Comparison of ENCODE assay signal across 8 mouse cellular contexts in the genomic region with DNA sequence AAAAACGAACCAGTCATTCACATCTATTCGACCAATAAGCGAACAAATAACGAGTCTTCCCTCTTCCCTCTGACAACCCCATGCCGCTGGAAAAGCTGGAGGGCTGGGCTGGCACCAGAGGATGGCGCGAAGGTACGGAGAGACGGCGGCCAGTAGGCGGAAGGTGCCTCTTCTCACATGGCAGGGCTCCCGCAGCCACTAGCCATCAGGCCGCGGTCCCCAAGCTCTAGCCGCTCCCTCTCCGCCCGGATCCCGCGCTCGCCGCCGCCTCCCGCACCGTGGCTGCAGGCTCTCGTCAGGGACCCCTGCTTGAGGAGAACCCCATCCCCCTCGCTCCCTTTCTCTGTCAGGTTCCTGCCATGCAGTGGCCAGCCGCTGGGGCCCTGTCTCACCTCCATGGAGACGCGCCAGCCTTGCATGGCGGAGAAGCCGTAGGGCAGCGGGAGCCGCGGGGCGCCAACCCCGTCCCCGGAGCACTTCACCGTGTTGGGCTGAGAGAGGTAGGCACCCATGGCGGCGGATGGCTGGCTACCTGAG. TPM values are rescaled to one million over a fixed set of nuclear protein-coding genes. Genes with fewer than 3 reads are reported as not detected.
DNase-seq lines count a peak whose midpoint lies in the region; ATAC-seq and TF ChIP-seq lines count a peak whose summit lies in the region.

No protein-coding gene starts in this region.

- ATAC-seq in kidney, embryonic 15.5 days (replicated peaks; ENCODE audit: low FRiP score) = peak; percentile 75
- ATAC-seq in Patski = peak; percentile 74
- peak; percentile 71 for ATAC-seq in hindbrain, postnatal 0 days
- ATAC-seq in lung, embryonic 14.5 days (ENCODE audit: insufficient read depth) = peak; percentile 68

- peak overlapping the region; percentile 99 for H3K4me3 ChIP-seq in kidney, embryonic 15.5 days (replicated peaks)
- H3K4me3 ChIP-seq in erythroblast, embryonic 14.5 days (replicated peaks) = peak overlapping the region; percentile 68
- peak overlapping the region; percentile 94 for H3K4me3 ChIP-seq in hindbrain, postnatal 0 days (ENCODE audit: low read length)
- peak overlapping the region; percentile 84 for H3K4me3 ChIP-seq in lung, embryonic 14.5 days (ENCODE audit: low read depth, low read length)

- peak; percentile 65 for TF ChIP-seq CTCF in Patski (IDR thresholded peaks at IDR 0.05)
- no peak; the same call in 1 of the 2 replicates for TF ChIP-seq CTCF in hindbrain, postnatal 0 days (IDR thresholded peaks at IDR 0.05; ENCODE audit: low read depth)
- no peak; the same call in 1 of the 2 replicates for TF ChIP-seq CTCF in lung, embryonic 14.5 days (IDR thresholded peaks at IDR 0.05; ENCODE audit: low read depth)

- H3K9me3 ChIP-seq in kidney, embryonic 15.5 days (replicated peaks) = no peaks in the 10 kb centered on the region
- no peaks in the 10 kb centered on the region for H3K9me3 ChIP-seq in erythroblast, embryonic 14.5 days (ENCODE audit: control insufficient read depth, low read length)
- no peaks in the 10 kb centered on the region for H3K9me3 ChIP-seq in hindbrain, postnatal 0 days (ENCODE audit: low read length)
- no peaks in the 10 kb centered on the region for H3K9me3 ChIP-seq in lung, embryonic 14.5 days (ENCODE audit: low read depth, low read length)

- H3K27me3 ChIP-seq in kidney, embryonic 15.5 days = no peaks in the 10 kb centered on the region
- H3K27me3 ChIP-seq in Patski = no peaks in the 10 kb centered on the region
- no peaks in the 10 kb centered on the region for H3K27me3 ChIP-seq in erythroblast, embryonic 14.5 days (ENCODE audit: control insufficient read depth)
- no peaks in the 10 kb centered on the region for H3K27me3 ChIP-seq in hindbrain, postnatal 0 days (ENCODE audit: insufficient read depth, low read length)
- no peaks in the 10 kb centered on the region for H3K27me3 ChIP-seq in lung, embryonic 14.5 days (ENCODE audit: insufficient read depth, low read length)

- POLR2A ChIA-PET in Patski (lab: Charles Lee) = no interaction called here

- H3K36me3 ChIP-seq in kidney, embryonic 15.5 days = no peaks in the 10 kb centered on the region
- H3K36me3 ChIP-seq in erythroblast, embryonic 14.5 days (ENCODE audit: control insufficient read depth) = peaks cover 23% of the 10 kb centered on the region
- no peaks in the 10 kb centered on the region for H3K36me3 ChIP-seq in hindbrain, postnatal 0 days (ENCODE audit: insufficient read depth, low read length)
- no peaks in the 10 kb centered on the region for H3K36me3 ChIP-seq in lung, embryonic 14.5 days (ENCODE audit: insufficient read depth)

- CTCF ChIA-PET in Patski (lab: Charles Lee) = interaction anchor here (1.1 kb wide), 1 partner anchor 22 kb away, joined by 3 read pairs; no protein-coding TSS in a partner anchor

- under 1% methylated on average over 40 of the region's 40 CpGs for WGBS in kidney, embryonic 15.5 days
- WGBS in hindbrain, postnatal 0 days = under 1% methylated on average over 40 of the region's 40 CpGs
- under 1% methylated on average over 40 of the region's 40 CpGs for WGBS in lung, embryonic 14.5 days

- peak overlapping the region; percentile 95 for H3K27ac ChIP-seq in kidney, embryonic 15.5 days
- H3K27ac ChIP-seq in hindbrain, postnatal 0 days = peak overlapping the region; percentile 96
- H3K27ac ChIP-seq in lung, embryonic 14.5 days (ENCODE audit: low read depth) = peak overlapping the region; percentile 86

- DNase-seq in kidney, adult 18-20 months = no peak
- DNase-seq in Patski (ENCODE audit: low read depth, low spot score) = no peak
- peak; percentile 64 for DNase-seq in hindbrain, postnatal 0 days (ENCODE audit: low spot score)
- peak; percentile 50 for DNase-seq in lung, embryonic 14.5 days
- DNase-seq in retina, embryonic 14.5 days (ENCODE audit: low spot score) = peak; percentile 67
- no peak for DNase-seq in cerebellum, adult 9-10 months

- H3K4me1 ChIP-seq in kidney, embryonic 15.5 days = peaks cover 17% of the 10 kb centered on the region
- H3K4me1 ChIP-seq in erythroblast, embryonic 14.5 days (ENCODE audit: control insufficient read depth) = peaks cover 50% of the 10 kb centered on the region
- no peaks in the 10 kb centered on the region for H3K4me1 ChIP-seq in hindbrain, postnatal 0 days (ENCODE audit: insufficient read depth, low read length)
- H3K4me1 ChIP-seq in lung, embryonic 14.5 days (ENCODE audit: insufficient read depth) = peaks cover 4% of the 10 kb centered on the region; the same call in 1 of the 2 replicates

- in situ Hi-C loops in Patski (cut with MboI; ENCODE audit: low pct_unique_long_range_greater_than_20kb) = loop anchor here (10.0 kb wide), 1 partner anchor 105 kb away; no protein-coding TSS in a partner anchor

- peak overlapping the region; percentile 97 for H3K9ac ChIP-seq in kidney, embryonic 15.5 days
- peak overlapping the region; percentile 93 for H3K9ac ChIP-seq in hindbrain, postnatal 0 days (replicated peaks; ENCODE audit: low read length)
- peak overlapping the region; percentile 86 for H3K9ac ChIP-seq in lung, embryonic 14.5 days

- peak overlapping the region; percentile 84 for H3K4me2 ChIP-seq in kidney, embryonic 15.5 days
- H3K4me2 ChIP-seq in hindbrain, postnatal 0 days (ENCODE audit: low read depth, low read length) = peak overlapping the region; percentile 84
- peak overlapping the region; percentile 64 for H3K4me2 ChIP-seq in lung, embryonic 14.5 days

RNA-seq across cellular contexts. Expression of a gene that starts 0.5 kb away (rescaled TPM):
- 130 and 144 TPM in 2 replicates for polyA plus RNA-seq in kidney, embryonic 15.5 days (2015; fragmentation: Nextera tagmentation; extraction: Ambion mirVana)
- polyA plus RNA-seq in Patski (2021) = 194 TPM
- 31.4 and 40.0 TPM in 2 replicates for polyA plus RNA-seq in erythroblast, embryonic 14.5 days (2012)
- total RNA-seq in hindbrain, postnatal 0 days (2014; rRNA removed) = 67.4 and 90.4 TPM in 2 replicates
- 155 and 157 TPM in 2 replicates for polyA plus RNA-seq in hindbrain, postnatal 0 days (2015; fragmentation: Nextera tagmentation; extraction: Ambion mirVana)
- 144 and 148 TPM in 2 replicates for polyA plus RNA-seq in lung, embryonic 14.5 days (2014; fragmentation: Nextera tagmentation; extraction: Ambion mirVana)

RNA-seq across cellular contexts. Expression of a gene that starts 17.9 kb away (rescaled TPM):
- 9.1 and 11.9 TPM in 2 replicates for polyA plus RNA-seq in kidney, embryonic 15.5 days (2015; fragmentation: Nextera tagmentation; extraction: Ambion mirVana)
- polyA plus RNA-seq in Patski (2021) = 44.0 TPM
- polyA plus RNA-seq in erythroblast, embryonic 14.5 days (2012) = 2.5 TPM in 2 replicates
- 8.9 and 9.6 TPM in 2 replicates for total RNA-seq in hindbrain, postnatal 0 days (2014; rRNA removed)
- polyA plus RNA-seq in hindbrain, postnatal 0 days (2015; fragmentation: Nextera tagmentation; extraction: Ambion mirVana) = 11.4 and 12.6 TPM in 2 replicates
- 5.4 and 7.1 TPM in 2 replicates for polyA plus RNA-seq in lung, embryonic 14.5 days (2014; fragmentation: Nextera tagmentation; extraction: Ambion mirVana)

RNA-seq across cellular contexts. Expression of a gene that starts 20.7 kb away (rescaled TPM):
- 156 and 171 TPM in 2 replicates for polyA plus RNA-seq in kidney, embryonic 15.5 days (2015; fragmentation: Nextera tagmentation; extraction: Ambion mirVana)
- polyA plus RNA-seq in Patski (2021) = 133 TPM
- polyA plus RNA-seq in erythroblast, embryonic 14.5 days (2012) = 2.3 and 2.6 TPM in 2 replicates
- total RNA-seq in hindbrain, postnatal 0 days (2014; rRNA removed) = 100 and 124 TPM in 2 replicates
- 134 and 139 TPM in 2 replicates for polyA plus RNA-seq in hindbrain, postnatal 0 days (2015; fragmentation: Nextera tagmentation; extraction: Ambion mirVana)
- polyA plus RNA-seq in lung, embryonic 14.5 days (2014; fragmentation: Nextera tagmentation; extraction: Ambion mirVana) = 158 and 165 TPM in 2 replicates

RNA-seq across cellular contexts. Expression of a gene that starts 21.1 kb away (rescaled TPM):
- 0.83 TPM in 1 of 2 replicates, not detected in the other for polyA plus RNA-seq in kidney, embryonic 15.5 days (2015; fragmentation: Nextera tagmentation; extraction: Ambion mirVana)
- 0.73 TPM for polyA plus RNA-seq in Patski (2021)
- not detected in 2 replicates for polyA plus RNA-seq in erythroblast, embryonic 14.5 days (2012)
- total RNA-seq in hindbrain, postnatal 0 days (2014; rRNA removed) = 7.0 TPM in 1 of 2 replicates, not detected in the other
- 0.29 and 0.84 TPM in 2 replicates for polyA plus RNA-seq in hindbrain, postnatal 0 days (2015; fragmentation: Nextera tagmentation; extraction: Ambion mirVana)
- 0.37 and 0.38 TPM in 2 replicates for polyA plus RNA-seq in lung, embryonic 14.5 days (2014; fragmentation: Nextera tagmentation; extraction: Ambion mirVana)

RNA-seq across cellular contexts. Expression of a gene that starts 26.7 kb away (rescaled TPM):
- 64.9 and 65.9 TPM in 2 replicates for polyA plus RNA-seq in kidney, embryonic 15.5 days (2015; fragmentation: Nextera tagmentation; extraction: Ambion mirVana)
- polyA plus RNA-seq in Patski (2021) = 78.1 TPM
- polyA plus RNA-seq in erythroblast, embryonic 14.5 days (2012) = 32.5 and 34.0 TPM in 2 replicates
- 28.3 and 31.7 TPM in 2 replicates for total RNA-seq in hindbrain, postnatal 0 days (2014; rRNA removed)
- 78.1 and 83.9 TPM in 2 replicates for polyA plus RNA-seq in hindbrain, postnatal 0 days (2015; fragmentation: Nextera tagmentation; extraction: Ambion mirVana)
- polyA plus RNA-seq in lung, embryonic 14.5 days (2014; fragmentation: Nextera tagmentation; extraction: Ambion mirVana) = 64.2 and 70.6 TPM in 2 replicates

Comparison
In these comparisons a context has a peak if more than half of its experiments do, and no peak if none do; other contexts are left out.
1. DNase-seq: peak in hindbrain, postnatal 0 days (single experiment), lung, embryonic 14.5 days (single experiment) and retina, embryonic 14.5 days (single experiment); none in kidney, adult 18-20 months (single experiment), Patski (single experiment) and cerebellum, adult 9-10 months (single experiment).
2. RNA of a gene that starts 20.7 kb away (polyA plus RNA-seq): 156 to 171 TPM in kidney, embryonic 15.5 days, 158 to 165 TPM in lung, embryonic 14.5 days, 134 to 139 TPM in hindbrain, postnatal 0 days and 133 TPM in Patski (single experiment); 2.3 to 2.6 TPM in erythroblast, embryonic 14.5 days; every median in the first group is over 10 times any median in the second.
3. Peak in every context shown above with its lines, with median percentiles within 50 percentile points of each other: ATAC-seq, H3K27ac ChIP-seq, H3K4me2 ChIP-seq, H3K4me3 ChIP-seq and H3K9ac ChIP-seq.